In the genomic region with DNA sequence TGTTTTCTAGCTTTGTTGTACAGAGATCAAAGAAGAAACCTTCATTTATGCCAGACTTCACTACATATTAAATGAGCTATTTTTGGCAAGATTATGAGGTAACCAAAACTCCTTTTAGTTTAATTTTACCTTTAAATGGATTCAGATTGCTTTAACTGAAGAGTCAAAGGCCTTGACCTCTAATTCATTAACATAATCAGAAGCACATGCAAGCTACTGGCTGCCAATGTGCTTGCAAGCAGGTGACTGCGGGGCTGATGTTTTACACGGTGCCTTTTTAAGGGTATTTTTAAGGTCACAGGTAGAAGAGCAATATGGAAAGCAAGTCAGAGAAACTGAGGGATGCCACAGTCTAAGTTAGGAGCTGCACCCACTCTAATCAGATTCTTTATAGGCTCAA, we compare ENCODE assay signal across 16 mouse cellular contexts.
"Had no signal": no experiment of that assay in that cellular context is flagged by ENCODE, and none has a peak within 500 bp of the region (broad histone marks: within the 10 kb centered on the region; RNA-seq: fewer than 3 reads in every experiment).

No protein-coding gene starts in this region.

- H3K9ac ChIP-seq: liver, embryonic 13.5 days had no signal

- H3K4me2 ChIP-seq: liver, embryonic 13.5 days; midbrain, embryonic 11.5 days had no signal

- H3K27me3 ChIP-seq: liver, embryonic 13.5 days had no signal

- DNase-seq: kidney, adult 9 months; kidney, postnatal 14 days; kidney, postnatal 4 days; layer of hippocampus, adult 9-11 months; liver, embryonic 13.5 days; lung, adult 2 months; lung, postnatal 14 days; lung, postnatal 4 days; midbrain, embryonic 14.5 days; right cerebral cortex, adult 18-20 months; right cerebral cortex, postnatal 14 days; right cerebral cortex, postnatal 4 days; thymus, adult 2 months; thymus, postnatal 14 days had no signal

- H3K4me1 ChIP-seq: liver, embryonic 13.5 days had no signal

- H3K9me3 ChIP-seq: liver, embryonic 13.5 days had no signal

- H3K36me3 ChIP-seq: liver, embryonic 13.5 days had no signal

- H3K27ac ChIP-seq: liver, embryonic 13.5 days; stomach, postnatal 0 days had no signal

- H3K4me3 ChIP-seq: liver, embryonic 13.5 days had no signal
